Mouse (Mus musculus) liver, adult 10 weeks (tissue): ENCODE results near the gene Gm21987. TPM values are rescaled to one million over a fixed set of nuclear protein-coding genes. Genes with fewer than 3 reads are reported as not detected.

Source experiments
- polyA plus RNA-seq: library from polyadenylated mRNA; stranded (reverse); fragments of 350-450 nt; fragmentation: Illumina TruSeq; extraction: RNeasy Lipid Tissue Mini Kit (QIAGEN cat#74804); gene quantifications from one replicate; pipeline ENCODE4 v1.2.3, GENCODE M21; 2014; ENCODE audit warnings: low read depth, low replicate concordance

Gm21987 gene
- polyA plus RNA-seq, result not detected

DNA sequence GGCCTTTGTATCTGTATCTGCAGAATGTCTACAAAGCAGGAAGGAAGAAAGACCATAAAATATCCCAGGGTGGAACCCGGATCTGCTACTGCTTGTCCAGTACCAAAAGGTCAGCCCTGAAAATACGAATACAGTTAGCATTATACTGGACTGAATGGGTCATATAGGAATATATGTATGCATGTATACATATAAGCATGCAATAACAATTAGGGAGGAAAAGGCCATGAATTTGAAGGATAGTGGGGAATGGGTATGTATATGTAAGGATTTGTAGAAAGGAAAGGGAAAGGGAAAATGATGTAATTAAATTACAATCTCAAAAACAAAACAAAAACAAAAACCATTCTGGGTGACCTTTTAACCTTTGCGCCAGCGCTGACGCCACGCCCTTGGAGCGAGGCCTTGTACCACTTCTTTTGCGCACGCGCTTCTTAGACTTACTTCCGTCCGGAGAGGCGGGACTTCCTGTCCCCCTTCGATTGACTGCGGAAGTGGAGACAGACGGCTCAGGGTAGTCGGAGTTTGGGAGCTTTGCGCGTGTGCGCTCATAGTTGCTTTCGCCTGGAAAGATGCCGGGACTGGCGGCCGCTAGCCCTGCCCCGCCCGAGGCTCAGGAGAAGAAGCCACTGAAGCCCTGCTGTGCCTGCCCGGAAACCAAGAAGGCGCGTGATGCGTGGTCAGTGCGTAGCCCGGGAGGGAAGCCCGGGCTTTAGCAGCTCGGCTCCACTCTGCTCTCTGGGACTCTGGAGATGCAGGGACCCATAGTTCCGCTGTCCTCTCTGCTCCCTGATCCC, at the start of gene Gm21987, which contains the start of gene Cox17:
Gene Gm21987, plus strand, starts transcription at position 512 of the 797 bp plus-strand sequence.
Gene Cox17, plus strand, starts transcription at position 463 of the 797 bp plus-strand sequence.

DNA sequence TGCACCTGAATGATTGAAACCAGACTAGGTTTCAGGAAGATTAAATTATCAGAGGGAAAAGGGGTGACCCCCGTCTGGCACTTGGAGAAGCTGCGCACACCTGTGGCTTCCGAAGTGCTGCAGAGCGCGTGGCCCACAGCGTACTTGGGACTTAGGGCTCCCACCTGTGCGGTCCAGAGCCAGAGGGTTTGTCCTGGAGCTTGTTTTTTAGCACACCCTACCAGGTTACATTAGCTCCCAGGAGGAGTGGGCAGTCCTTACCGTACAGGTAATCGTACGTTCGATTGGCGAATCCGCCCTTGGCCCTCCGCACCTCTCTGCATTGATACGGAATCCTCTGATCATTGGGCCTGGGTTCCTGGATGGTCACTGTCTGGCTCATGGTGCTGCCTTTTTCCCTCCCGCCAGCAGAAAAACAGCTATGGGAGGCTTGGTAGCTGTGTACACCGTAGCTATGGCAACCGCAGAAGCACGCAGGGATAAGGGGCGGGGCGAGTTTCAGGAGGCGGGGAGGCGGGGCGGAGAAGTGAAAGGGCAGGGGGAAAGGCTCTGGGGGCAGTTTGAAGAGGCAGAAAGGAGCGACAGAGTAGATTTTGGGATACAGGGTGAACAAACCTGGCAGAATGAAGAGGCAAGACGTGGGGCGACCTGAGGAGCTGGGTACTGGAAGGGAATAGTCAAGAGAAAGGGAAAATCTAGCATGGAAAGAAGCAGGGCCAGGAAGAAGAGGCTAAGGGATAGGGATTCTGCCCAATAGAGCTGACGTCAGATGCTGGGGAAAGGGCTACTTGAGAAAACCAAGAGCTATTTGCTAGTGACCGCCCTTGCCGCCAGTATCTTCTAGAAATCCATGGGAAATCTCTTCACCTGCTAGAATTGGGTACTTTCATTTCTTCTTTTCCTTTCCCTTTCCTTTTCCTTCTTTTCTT, 5.2 kb upstream of the Gm21987 start, which contains the start of gene Maats1:
Gene Maats1, minus strand, starts transcription at position 748 of the 929 bp plus-strand sequence.

DNA sequence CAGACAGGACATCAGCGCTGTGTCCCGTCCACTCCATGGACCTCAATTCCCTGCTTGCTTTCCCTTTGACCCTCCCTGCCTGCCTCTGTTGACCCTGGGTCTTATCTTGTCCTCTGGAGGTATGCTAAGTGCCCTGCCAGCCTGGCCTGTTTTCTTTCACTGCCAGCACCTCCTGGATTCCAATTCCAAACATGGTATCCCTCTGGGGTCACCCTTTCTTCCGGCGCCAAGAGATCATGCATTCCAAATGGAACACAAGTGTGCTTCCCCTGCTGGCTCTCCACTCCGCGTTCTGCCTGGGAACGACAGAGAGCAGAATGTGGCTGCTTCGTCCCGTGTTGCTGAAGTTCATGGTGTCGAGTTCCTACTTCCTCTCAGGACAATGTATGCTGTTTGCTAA, 15.1 kb downstream of the Gm21987 start, which contains the start of gene Popdc2:
Gene Popdc2, plus strand, starts transcription at position 277 of the 400 bp plus-strand sequence.

Other genes starting within 250 kb of the Gm21987 start
- gene Nr1i2, start 52.2 kb upstream of the Gm21987 start, polyA plus RNA-seq, result 13.2 TPM
- not detected for gene Maats1, start 4.9 kb upstream of the Gm21987 start, polyA plus RNA-seq
- 58.9 TPM for gene Cox17, start within 50 bp of the Gm21987 start, polyA plus RNA-seq
- not detected for gene Popdc2, start 15.2 kb downstream of the Gm21987 start, polyA plus RNA-seq
- gene Pla1a, start 86.1 kb downstream of the Gm21987 start, polyA plus RNA-seq, result 22.8 TPM
- gene Adprh, start 105.7 kb downstream of the Gm21987 start, polyA plus RNA-seq, result 1.6 TPM
- 0.58 TPM for gene Cd80, start 108.5 kb downstream of the Gm21987 start, polyA plus RNA-seq
- gene Timmdc1, start 175.6 kb downstream of the Gm21987 start, polyA plus RNA-seq, result 18.3 TPM
- gene Poglut1, start 203.2 kb downstream of the Gm21987 start, polyA plus RNA-seq, result 15.6 TPM
- 20.0 TPM for gene Tmem39a, start 211.7 kb downstream of the Gm21987 start, polyA plus RNA-seq